Mouse (Mus musculus) C2C12 (cell line): ENCODE data around the gene 1110051M20Rik.

Experiments used
- CEBPB ChIP-seq: IDR thresholded peaks from one replicate; pipeline ENCODE4 v1.6.1; 2011; ENCODE audit warnings: low read depth, mild to moderate bottlenecking, control low read depth, moderate library complexity
- CTCF ChIP-seq: IDR thresholded peaks from one replicate; pipeline ENCODE4 v1.5.1; 2011; ENCODE audit not compliant: control insufficient read depth, insufficient read depth, insufficient read length
- FOSL1 ChIP-seq: IDR thresholded peaks from one replicate; pipeline ENCODE4 v1.8.0; 2011; ENCODE audit warnings: mild to moderate bottlenecking, low read length; ENCODE audit not compliant: poor library complexity, insufficient read depth, severe bottlenecking
- MAX ChIP-seq: IDR thresholded peaks from one replicate; pipeline ENCODE4 v1.6.1; 2011; ENCODE audit warnings: mild to moderate bottlenecking, control low read depth
- USF1 ChIP-seq: IDR thresholded peaks from one replicate; pipeline ENCODE4 v1.6.1; 2011; ENCODE audit warnings: low read depth, mild to moderate bottlenecking, control low read depth, moderate library complexity

- TF ChIP-seq MAX (no peak), CTCF (no peak), CEBPB (no peak), FOSL1 (no peak), USF1 (no peak)
Observed at GRCm38 (mm10) chr2:91291197-91292007, 153.1 kb downstream of the 1110051M20Rik start.
